In the genomic region with DNA sequence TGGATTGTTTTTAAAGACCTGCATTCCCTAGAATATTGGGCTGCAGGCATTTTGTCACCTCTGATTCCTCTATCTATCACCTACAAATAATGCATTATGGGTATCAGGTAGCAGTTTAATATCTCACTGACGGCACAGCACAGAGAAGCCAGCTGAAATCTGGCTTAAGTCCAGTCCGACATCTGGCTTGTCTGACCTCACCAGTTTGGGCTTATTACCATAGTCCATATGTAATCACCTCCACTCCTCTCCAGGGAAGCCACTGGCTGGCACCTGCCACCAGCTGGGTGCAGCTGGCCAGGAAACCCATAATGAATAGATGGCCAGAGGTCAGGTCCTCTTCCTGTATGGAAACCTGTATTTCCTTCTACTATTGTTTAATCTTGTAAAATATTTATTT, we compare ENCODE assay signal across 19 mouse cellular contexts. TPM values are rescaled to one million over a fixed set of nuclear protein-coding genes. Genes with fewer than 3 reads are reported as not detected.
DNase-seq lines count a peak whose midpoint lies in the region; ATAC-seq and TF ChIP-seq lines count a peak whose summit lies in the region.
"Had no signal": no experiment of that assay in that cellular context is flagged by ENCODE, and none has a peak within 500 bp of the region (broad histone marks: within the 10 kb centered on the region; RNA-seq: fewer than 3 reads in every experiment).

No protein-coding gene starts in this region.

- ATAC-seq in kidney, embryonic 14.5 days (ENCODE audit: low FRiP score, low TSS enrichment): no peak
- ATAC-seq in lung, embryonic 14.5 days (ENCODE audit: insufficient read depth): peak; percentile 53; the same call in 1 of the 2 replicates
- ATAC-seq in limb, embryonic 15.5 days (ENCODE audit: insufficient number of reproducible peaks, low FRiP score, low TSS enrichment, low read depth): no peak
- ATAC-seq: midbrain, embryonic 13.5 days had no signal

- H3K36me3 ChIP-seq in kidney, embryonic 14.5 days (ENCODE audit: control insufficient read depth, insufficient read depth, low read length): peaks cover 17% of the 10 kb centered on the region; the same call in 1 of the 2 replicates
- no peaks in the 10 kb centered on the region for H3K36me3 ChIP-seq in kidney, adult 2 months (ENCODE audit: control insufficient read depth, insufficient read depth, low read length)
- 0 out of 2 replicates have a peak, but pooled peaks cover 8% of the 10 kb centered on the region for H3K36me3 ChIP-seq in lung, embryonic 14.5 days (ENCODE audit: insufficient read depth)
- 0 out of 2 replicates have a peak, but pooled peaks cover 10% of the 10 kb centered on the region for H3K36me3 ChIP-seq in limb, embryonic 15.5 days
- H3K36me3 ChIP-seq: liver, embryonic 15.5 days; midbrain, embryonic 13.5 days had no signal

- 50% methylated on average over 2 of the region's 2 CpGs for WGBS in kidney, embryonic 14.5 days
- 40% methylated on average over 2 of the region's 2 CpGs for WGBS in kidney, adult 2 months
- WGBS in lung, embryonic 14.5 days: 50% methylated on average over 2 of the region's 2 CpGs
- WGBS in lung, adult 2 months: 34% methylated on average over 2 of the region's 2 CpGs
- 28% methylated on average over 2 of the region's 2 CpGs for WGBS in limb, embryonic 15.5 days

- no peaks in the 10 kb centered on the region for H3K27me3 ChIP-seq in kidney, embryonic 14.5 days (ENCODE audit: control insufficient read depth, insufficient read depth, low read length)
- no peaks in the 10 kb centered on the region for H3K27me3 ChIP-seq in kidney, adult 2 months (replicated peaks; ENCODE audit: control insufficient read depth, insufficient read depth, low read length)
- no peaks in the 10 kb centered on the region for H3K27me3 ChIP-seq in lung, embryonic 14.5 days (ENCODE audit: insufficient read depth, low read length)
- no peaks in the 10 kb centered on the region; the same call in 1 of the 2 replicates for H3K27me3 ChIP-seq in limb, embryonic 15.5 days
- H3K27me3 ChIP-seq: embryonic facial prominence, embryonic 13.5 days; liver, embryonic 15.5 days; midbrain, embryonic 13.5 days had no signal

- peak; percentile 49 to 57 for DNase-seq in cerebellum, postnatal 10 days
- no peak for DNase-seq in cerebellum, postnatal 25 days
- DNase-seq in kidney, adult 2 months: no peak
- DNase-seq in lung, embryonic 14.5 days: peak; percentile 69
- no peak for DNase-seq in lung, adult 2 months
- no peak for DNase-seq in spleen, adult 12 weeks (ENCODE audit: low spot score)
- DNase-seq: adrenal gland, postnatal 14 days; cerebellum, adult 18-20 months; gastrocnemius, postnatal 25 days; retina, postnatal 1 day had no signal

- H3K27ac ChIP-seq in kidney, embryonic 14.5 days (ENCODE audit: low read depth, low read length): 0 out of 2 replicates have a peak overlapping the region, but pooled peaks have one; percentile 9
- H3K27ac ChIP-seq in kidney, adult 2 months (ENCODE audit: insufficient read depth, low read depth, low read length): no peak overlapping the region
- H3K27ac ChIP-seq in lung, embryonic 14.5 days (ENCODE audit: low read depth): peak overlapping the region; percentile 24; the same call in 1 of the 2 replicates
- H3K27ac ChIP-seq in limb, embryonic 15.5 days: peak overlapping the region; percentile 81; the same call in 1 of the 2 replicates
- H3K27ac ChIP-seq: liver, embryonic 15.5 days; macrophage; midbrain, embryonic 13.5 days had no signal

- TF ChIP-seq CTCF in kidney, adult 2 months (conservative IDR thresholded peaks at IDR 0.05; ENCODE audit: insufficient read depth, insufficient read length, low read depth, low read length): no peak
- no peak for TF ChIP-seq CTCF in lung, embryonic 14.5 days (IDR thresholded peaks at IDR 0.05; ENCODE audit: low read depth)
- no peak for TF ChIP-seq CTCF in lung, adult 2 months (IDR thresholded peaks at IDR 0.05; ENCODE audit: insufficient read depth, low read length)

- no peak for TF ChIP-seq POLR2A in kidney, adult 2 months (IDR thresholded peaks at IDR 0.05; ENCODE audit: low read depth, low read length)
- no peak for TF ChIP-seq POLR2A in lung, adult 2 months (IDR thresholded peaks at IDR 0.05; ENCODE audit: borderline replicate concordance, extremely low read depth, low read depth, low read length)

- H3K9me3 ChIP-seq in kidney, embryonic 14.5 days (ENCODE audit: control insufficient read depth, low read length): no peaks in the 10 kb centered on the region
- H3K9me3 ChIP-seq in lung, embryonic 14.5 days (ENCODE audit: low read depth, low read length): no peaks in the 10 kb centered on the region
- no peaks in the 10 kb centered on the region for H3K9me3 ChIP-seq in limb, embryonic 15.5 days
- H3K9me3 ChIP-seq: embryonic facial prominence, embryonic 13.5 days; forebrain, embryonic 10.5 days; liver, embryonic 15.5 days; midbrain, embryonic 13.5 days had no signal

- H3K4me2 ChIP-seq in kidney, embryonic 14.5 days (replicated peaks; ENCODE audit: low read depth, low read length): no peak overlapping the region
- no peak overlapping the region for H3K4me2 ChIP-seq in lung, embryonic 14.5 days
- H3K4me2 ChIP-seq in limb, embryonic 15.5 days: no peak overlapping the region
- H3K4me2 ChIP-seq: heart, embryonic 11.5 days; liver, embryonic 15.5 days; midbrain, embryonic 13.5 days had no signal

- peaks cover 17% of the 10 kb centered on the region; the same call in 1 of the 2 replicates for H3K4me1 ChIP-seq in kidney, embryonic 14.5 days (ENCODE audit: control insufficient read depth, insufficient read depth, low read length)
- no peaks in the 10 kb centered on the region for H3K4me1 ChIP-seq in kidney, adult 2 months (ENCODE audit: control insufficient read depth, insufficient read depth, low read length)
- peaks cover 10% of the 10 kb centered on the region for H3K4me1 ChIP-seq in lung, embryonic 14.5 days (ENCODE audit: insufficient read depth)
- H3K4me1 ChIP-seq in lung, adult 2 months (ENCODE audit: control insufficient read depth, insufficient read depth, low read length): peaks cover 11% of the 10 kb centered on the region; the same call in 1 of the 2 replicates
- peaks cover 31% of the 10 kb centered on the region for H3K4me1 ChIP-seq in limb, embryonic 15.5 days
- H3K4me1 ChIP-seq: liver, embryonic 15.5 days had no signal

- no peak overlapping the region for H3K9ac ChIP-seq in kidney, embryonic 14.5 days (ENCODE audit: low read depth, low read length)
- no peak overlapping the region for H3K9ac ChIP-seq in lung, embryonic 14.5 days
- no peak overlapping the region for H3K9ac ChIP-seq in limb, embryonic 15.5 days
- H3K9ac ChIP-seq: embryonic facial prominence, embryonic 13.5 days; liver, embryonic 15.5 days; midbrain, embryonic 13.5 days had no signal

- H3K4me3 ChIP-seq in kidney, embryonic 14.5 days (ENCODE audit: low read length): no peak overlapping the region
- no peak overlapping the region for H3K4me3 ChIP-seq in kidney, adult 2 months (ENCODE audit: insufficient read depth, low read depth, low read length)
- H3K4me3 ChIP-seq in lung, embryonic 14.5 days (ENCODE audit: low read depth, low read length): no peak overlapping the region
- no peak overlapping the region for H3K4me3 ChIP-seq in lung, adult 2 months (replicated peaks; ENCODE audit: extremely low read depth, low read depth, low read length)
- no peak overlapping the region for H3K4me3 ChIP-seq in limb, embryonic 15.5 days
- H3K4me3 ChIP-seq: embryonic facial prominence, embryonic 13.5 days; forebrain, embryonic 10.5 days; liver, embryonic 15.5 days; midbrain, embryonic 13.5 days; myocyte had no signal

RNA-seq across cellular contexts. Expression of gene Ctdspl, which starts 35.6 kb away (rescaled TPM):
- 25.3 and 31.2 TPM in 2 replicates for polyA plus RNA-seq in kidney, embryonic 14.5 days (2014; fragmentation: Nextera tagmentation; extraction: Ambion mirVana)
- polyA plus RNA-seq in kidney, adult 2 months (2012; rRNA removed): 39.2 and 40.3 TPM in 2 replicates
- 20.1 and 22.9 TPM in 2 replicates for polyA plus RNA-seq in lung, embryonic 14.5 days (2014; fragmentation: Nextera tagmentation; extraction: Ambion mirVana)
- 70.4 and 83.4 TPM in 2 replicates for polyA plus RNA-seq in lung, adult 2 months (2012; rRNA removed)
- 17.0 and 19.2 TPM in 2 replicates for polyA plus RNA-seq in limb, embryonic 15.5 days (2015; fragmentation: Nextera tagmentation; extraction: Ambion mirVana)

Comparison
In these comparisons a context has a peak if more than half of its experiments do, and no peak if none do; other contexts are left out.
1. DNase-seq: peak in cerebellum, postnatal 10 days (2 of 2) and lung, embryonic 14.5 days (single experiment); none in cerebellum, postnatal 25 days (0 of 2), kidney, adult 2 months (single experiment), lung, adult 2 months (single experiment) and spleen, adult 12 weeks (single experiment).